Comparison of ENCODE assay signal across 7 mouse cellular contexts in the genomic region with DNA sequence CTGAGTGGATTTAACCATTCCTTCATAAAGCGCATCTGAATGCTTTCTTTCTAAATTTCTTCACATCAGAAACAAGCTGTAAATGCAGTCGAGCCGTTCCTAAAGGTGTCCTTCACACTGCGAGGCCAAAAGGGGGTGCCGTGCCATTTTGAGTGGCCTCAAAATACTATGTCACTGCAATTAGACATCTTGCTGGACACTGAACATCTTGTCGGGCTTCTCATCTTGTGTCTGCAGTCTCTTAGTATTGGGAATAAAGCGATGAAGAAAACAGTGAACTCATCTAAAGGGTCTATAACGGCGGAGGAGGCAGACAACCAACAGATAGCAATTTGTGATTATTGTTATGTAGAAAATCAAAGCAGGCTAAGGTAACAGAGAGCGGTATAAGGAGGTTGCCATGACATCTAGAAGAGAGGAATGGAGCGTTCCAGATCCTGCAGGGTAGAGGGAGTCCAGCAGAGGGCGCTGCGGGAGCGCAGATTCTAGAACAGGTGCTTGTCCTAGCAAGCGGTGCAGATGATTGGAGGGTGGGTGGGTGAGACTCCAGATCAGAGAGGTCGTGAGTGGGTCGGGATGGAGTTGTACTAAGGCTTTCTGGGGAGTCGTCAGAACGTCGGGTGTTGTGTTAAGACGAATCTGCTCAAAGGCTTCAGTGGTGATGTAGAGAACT. TPM values are rescaled to one million over a fixed set of nuclear protein-coding genes. Genes with fewer than 3 reads are reported as not detected.
DNase-seq lines count a peak whose midpoint lies in the region; ATAC-seq and TF ChIP-seq lines count a peak whose summit lies in the region.

No protein-coding gene starts in this region.

- no peaks in the 10 kb centered on the region for H3K27me3 ChIP-seq in midbrain, embryonic 14.5 days (ENCODE audit: control insufficient read depth, insufficient read depth, low read length)
- H3K27me3 ChIP-seq in spleen, adult 2 months (ENCODE audit: control insufficient read depth, insufficient read depth, low read length), result no peaks in the 10 kb centered on the region

- no peak overlapping the region for H3K4me3 ChIP-seq in midbrain, embryonic 14.5 days (replicated peaks; ENCODE audit: low read depth, low read length)
- H3K4me3 ChIP-seq in spleen, adult 2 months (ENCODE audit: extremely low read depth, insufficient read depth, insufficient read length), result no peak overlapping the region

- TF ChIP-seq CTCF in spleen, adult 2 months (IDR thresholded peaks at IDR 0.05; ENCODE audit: extremely low read depth, insufficient read depth, insufficient read length, insufficient replicate concordance), result peak; percentile 89; the same call in 1 of the 2 replicates

- WGBS in midbrain, embryonic 14.5 days, result 18% methylated on average over 21 of the region's 21 CpGs
- WGBS in spleen, adult 2 months, result 23% methylated on average over 21 of the region's 21 CpGs

- H3K27ac ChIP-seq in midbrain, embryonic 14.5 days (replicated peaks; ENCODE audit: low read depth, low read length), result peak overlapping the region; percentile 63
- no peak overlapping the region for H3K27ac ChIP-seq in spleen, adult 2 months (ENCODE audit: insufficient read depth, low read length)

- peak overlapping the region; percentile 23 for H3K4me2 ChIP-seq in midbrain, embryonic 14.5 days (ENCODE audit: low read length)

- H3K4me1 ChIP-seq in midbrain, embryonic 14.5 days (ENCODE audit: control insufficient read depth, insufficient read depth, low read length), result peaks cover 3% of the 10 kb centered on the region; the same call in 1 of the 2 replicates
- no peaks in the 10 kb centered on the region for H3K4me1 ChIP-seq in spleen, adult 2 months (ENCODE audit: control insufficient read depth, insufficient read depth, insufficient read length)

- DNase-seq in ZHBTc4 (ENCODE audit: low read depth, low spot score), result peak; percentile 89
- DNase-seq in cerebellum, postnatal 25 days, result peak; percentile 89 to 93
- DNase-seq in gastrocnemius, postnatal 10 days, result peak; percentile 76
- peak; percentile 76 for DNase-seq in kidney, adult 18-20 months
- DNase-seq in left cerebral cortex, postnatal 4 days, result peak; percentile 88
- peak; percentile 93 for DNase-seq in midbrain, embryonic 14.5 days
- DNase-seq in spleen, adult 2 months (ENCODE audit: low read depth in 1 of 2, low spot score in 2 of 2), result peak; percentile 26 to 66

- H3K9ac ChIP-seq in midbrain, embryonic 14.5 days (replicated peaks; ENCODE audit: low read length), result no peak overlapping the region

- intact Hi-C loops in left cerebral cortex, postnatal 4 days (cut with DNase I), result loop anchor here (2.0 to 10.0 kb wide), 3 partner anchors 100 to 1932 kb away; no protein-coding TSS in a partner anchor

- no peak for TF ChIP-seq POLR2A in spleen, adult 2 months (IDR thresholded peaks at IDR 0.05; ENCODE audit: low read depth, low read length)

- ATAC-seq in midbrain, embryonic 14.5 days (ENCODE audit: low FRiP score, low TSS enrichment), result peak; percentile 84

- H3K36me3 ChIP-seq in midbrain, embryonic 14.5 days (ENCODE audit: control insufficient read depth, insufficient read depth, low read length), result no peaks in the 10 kb centered on the region
- H3K36me3 ChIP-seq in spleen, adult 2 months (ENCODE audit: control insufficient read depth, insufficient read depth, low read length), result no peaks in the 10 kb centered on the region

- no peaks in the 10 kb centered on the region for H3K9me3 ChIP-seq in midbrain, embryonic 14.5 days (ENCODE audit: control insufficient read depth, low read length)

RNA-seq across cellular contexts. Expression of gene Gtf2a1l, which starts 15.6 kb away (rescaled TPM):
- total RNA-seq in gastrocnemius, postnatal 10 days (2021), result not detected
- total RNA-seq in left cerebral cortex, postnatal 4 days (2021), result under 1 TPM in 1 of 2 experiments, not detected in 1; 0.38 TPM
- 0.22 TPM in 1 of 2 replicates, not detected in the other for polyA plus RNA-seq in midbrain, embryonic 14.5 days (2014; fragmentation: Nextera tagmentation; extraction: Ambion mirVana)
- not detected in 2 replicates for polyA plus RNA-seq in spleen, adult 2 months (2012; rRNA removed)

RNA-seq across cellular contexts. Expression of gene Ston1, which starts 55.4 kb away (rescaled TPM):
- 10 to 100 TPM; 14.8 to 15.2 TPM for total RNA-seq in gastrocnemius, postnatal 10 days (2021)
- total RNA-seq in left cerebral cortex, postnatal 4 days (2021), result 10 to 100 TPM in 1 of 2 experiments, 1 to 10 TPM in 1; 9.1 to 11.1 TPM
- polyA plus RNA-seq in midbrain, embryonic 14.5 days (2014; fragmentation: Nextera tagmentation; extraction: Ambion mirVana), result 1.3 and 1.4 TPM in 2 replicates
- polyA plus RNA-seq in spleen, adult 2 months (2012; rRNA removed), result 7.4 and 9.3 TPM in 2 replicates
